Mouse (Mus musculus): ENCODE measurements around the gene Il1b. TPM values are rescaled to one million over a fixed set of nuclear protein-coding genes. Genes with fewer than 3 reads are reported as not detected.

Il1b gene
- polyA plus RNA-seq, 1 experiment, result 9.4 TPM

DNA sequence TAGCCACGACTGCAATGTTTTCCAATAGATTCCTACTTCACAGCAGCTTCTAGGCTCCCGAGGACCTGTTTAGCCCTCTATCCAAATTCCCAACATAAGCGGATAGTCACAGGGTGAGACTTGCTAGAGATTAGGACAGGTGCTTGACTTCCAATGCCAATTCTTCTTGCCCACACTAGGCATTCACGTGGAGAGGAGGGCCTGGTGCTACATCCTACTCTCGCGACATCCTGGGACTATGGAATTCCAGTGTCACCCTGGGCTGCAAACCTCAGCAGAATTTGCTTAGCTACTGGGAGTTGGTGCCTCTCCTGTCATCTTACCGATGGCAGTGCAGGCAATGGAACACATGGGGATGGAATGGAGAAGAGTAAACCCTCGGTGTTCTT lies 13.3 kb upstream of the Il1b start:
- H3K27ac ChIP-seq (replicated peaks; ENCODE audit: low read depth, low read length), result no peak overlapping the region
- no peak overlapping the region for H3K4me3 ChIP-seq (ENCODE audit: insufficient read depth, low read depth, low read length)
- H3K4me1 ChIP-seq (ENCODE audit: control insufficient read depth, insufficient read depth, insufficient read length, low read length), result no peaks in the 10 kb centered on the region

DNA sequence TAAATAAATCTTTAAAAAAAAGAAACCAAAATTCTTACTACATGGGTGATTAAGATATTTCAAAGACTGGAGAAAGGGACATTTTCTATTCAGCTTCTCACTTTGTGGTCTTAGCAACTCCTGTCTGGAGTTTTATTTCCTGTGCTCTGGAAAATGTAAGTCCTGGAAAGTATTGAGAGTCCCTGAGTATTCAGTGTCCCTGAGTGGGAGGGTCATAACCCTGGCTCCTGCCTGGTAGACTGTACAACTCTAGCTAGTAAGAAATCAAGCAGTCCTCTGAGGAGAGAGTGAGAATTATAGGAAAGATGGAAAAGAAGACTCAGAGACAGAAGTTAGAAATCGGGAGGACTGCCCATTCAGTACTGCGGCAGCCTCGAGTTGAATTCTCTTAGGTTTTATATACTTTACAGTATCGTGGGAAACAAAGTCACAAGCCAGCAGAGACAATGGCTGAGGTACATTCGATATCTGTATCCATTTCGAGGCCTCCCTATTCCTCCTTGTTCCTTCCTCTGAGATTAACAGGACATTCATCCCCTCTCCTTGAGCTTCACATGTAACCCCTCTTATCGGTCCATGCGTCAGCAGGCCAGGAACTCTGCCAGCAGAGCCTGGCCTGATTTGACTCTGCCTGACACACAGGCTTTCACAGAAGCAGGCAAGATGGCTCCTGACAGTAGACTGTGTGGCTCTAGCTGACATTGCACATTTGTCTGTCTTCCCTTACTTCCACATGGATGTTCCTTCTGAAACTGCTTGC lies 12.8 kb upstream of the Il1b start:
- Histone ChIP-seq H3K4me1 (ENCODE audit: control insufficient read depth, insufficient read depth, insufficient read length, low read length) (no peaks in the 10 kb centered on the region), H3K27ac (replicated peaks; ENCODE audit: low read depth, low read length) (no peak overlapping the region), H3K4me3 (ENCODE audit: insufficient read depth, low read depth, low read length) (no peak overlapping the region)

DNA sequence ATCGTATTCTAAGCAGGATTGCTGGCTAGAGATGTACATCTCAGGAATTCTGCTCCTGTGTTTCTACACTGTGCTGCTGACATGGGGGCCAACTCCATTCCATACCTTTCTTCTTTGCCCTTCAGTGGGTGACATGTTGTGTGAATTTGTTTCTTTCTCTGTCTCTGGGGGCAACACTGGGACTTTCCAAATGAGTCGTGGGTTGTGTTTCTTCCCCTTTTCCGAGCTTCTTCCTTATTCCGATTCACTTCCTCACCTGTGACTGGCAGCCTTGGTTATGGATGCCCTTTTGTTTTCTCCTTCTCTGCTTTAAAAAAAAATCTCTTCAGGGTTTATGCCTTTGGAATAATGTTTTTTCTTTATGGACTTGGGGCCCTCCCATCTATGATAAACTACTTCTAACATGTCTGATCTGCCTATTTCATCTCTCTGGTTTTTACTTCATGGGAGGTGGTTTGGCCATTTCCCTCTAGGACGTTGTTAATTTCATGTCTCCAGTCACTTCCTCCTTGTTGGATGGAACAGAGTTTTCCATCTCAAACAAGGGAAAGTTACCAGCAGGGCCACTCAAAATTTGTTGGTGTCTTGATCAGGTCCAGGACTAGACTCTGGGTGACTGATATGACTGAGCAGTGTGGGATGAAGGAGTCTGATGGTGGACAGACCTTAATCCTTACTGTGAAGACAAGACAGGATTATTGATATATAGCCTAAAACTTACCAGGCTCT lies 10.0 kb upstream of the Il1b start:
- Histone ChIP-seq H3K27ac (replicated peaks; ENCODE audit: low read depth, low read length) (peak overlapping the region; percentile 64), H3K4me3 (ENCODE audit: insufficient read depth, low read depth, low read length) (no peak overlapping the region), H3K4me1 (ENCODE audit: control insufficient read depth, insufficient read depth, insufficient read length, low read length) (no peaks in the 10 kb centered on the region)

DNA sequence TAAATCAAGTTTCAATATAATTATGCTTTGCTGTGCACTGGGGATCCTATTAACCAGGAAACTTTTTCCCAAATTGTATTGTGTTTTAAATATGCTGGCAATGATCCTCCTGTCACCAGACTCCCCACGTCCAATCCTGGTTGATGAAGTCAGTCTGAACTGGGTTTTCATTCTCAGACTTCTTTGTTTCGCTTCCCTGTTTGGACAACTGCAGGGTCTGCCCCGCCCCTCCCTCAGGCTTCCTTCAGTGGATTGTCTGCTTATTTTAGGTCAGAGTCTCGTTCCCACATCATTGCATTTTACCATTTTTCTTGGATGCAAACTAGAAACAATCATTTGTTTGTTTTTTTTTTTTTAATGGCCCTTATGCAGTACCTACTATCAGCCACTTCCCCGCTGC lies 9.3 kb upstream of the Il1b start:
- no peak overlapping the region for H3K4me3 ChIP-seq (ENCODE audit: insufficient read depth, low read depth, low read length)
- peak overlapping the region; percentile 64; the same call in 1 of the 2 replicates for H3K27ac ChIP-seq (replicated peaks; ENCODE audit: low read depth, low read length)
- no peaks in the 10 kb centered on the region for H3K4me1 ChIP-seq (ENCODE audit: control insufficient read depth, insufficient read depth, insufficient read length, low read length)

DNA sequence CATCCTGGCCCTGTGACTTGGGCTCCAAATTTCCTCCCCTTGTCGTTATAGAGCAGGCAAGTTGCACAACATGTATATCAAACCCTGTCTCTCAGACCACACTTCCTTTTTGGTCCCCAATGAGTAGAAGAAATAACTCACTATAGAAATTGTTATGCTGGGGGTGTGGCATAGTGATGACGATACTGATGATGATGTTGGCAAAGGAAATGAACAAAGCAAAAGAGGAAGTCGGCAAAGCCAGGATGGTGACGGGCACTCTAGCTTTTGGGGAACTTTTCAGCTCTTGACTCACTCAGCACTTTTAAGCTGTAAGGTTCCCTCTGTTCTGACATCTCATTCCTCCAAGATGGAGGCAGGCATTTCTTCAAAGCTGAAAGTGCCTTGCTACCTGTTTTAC lies 2.4 kb upstream of the Il1b start:
- Histone ChIP-seq H3K4me1 (ENCODE audit: control insufficient read depth, insufficient read depth, insufficient read length, low read length) (no peaks in the 10 kb centered on the region), H3K4me3 (ENCODE audit: insufficient read depth, low read depth, low read length) (no peak overlapping the region), H3K27ac (replicated peaks; ENCODE audit: low read depth, low read length) (peak overlapping the region; percentile 81)

DNA sequence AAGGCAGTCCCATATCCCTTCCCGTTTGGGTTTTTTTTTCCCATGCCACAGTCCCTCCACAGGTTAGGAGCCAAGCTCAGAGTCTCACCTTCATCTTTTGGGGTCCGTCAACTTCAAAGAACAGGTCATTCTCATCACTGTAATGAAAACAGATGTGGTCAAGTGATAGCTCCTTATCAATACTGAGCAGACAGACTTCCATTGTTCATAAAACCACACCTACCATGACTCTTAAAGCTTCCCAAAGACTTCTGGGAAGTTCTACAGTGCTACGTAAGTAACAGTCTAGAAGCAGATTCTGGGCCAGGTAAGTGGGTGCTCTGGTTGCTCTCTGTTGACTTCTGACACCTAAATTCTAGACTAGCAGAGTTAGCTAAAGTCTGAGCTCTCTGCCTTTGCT lies 1.3 kb downstream of the Il1b start:
- H3K27ac ChIP-seq (replicated peaks; ENCODE audit: low read depth, low read length), result no peak overlapping the region
- no peaks in the 10 kb centered on the region for H3K4me1 ChIP-seq (ENCODE audit: control insufficient read depth, insufficient read depth, insufficient read length, low read length)
- H3K4me3 ChIP-seq (ENCODE audit: insufficient read depth, low read depth, low read length), result no peak overlapping the region

DNA sequence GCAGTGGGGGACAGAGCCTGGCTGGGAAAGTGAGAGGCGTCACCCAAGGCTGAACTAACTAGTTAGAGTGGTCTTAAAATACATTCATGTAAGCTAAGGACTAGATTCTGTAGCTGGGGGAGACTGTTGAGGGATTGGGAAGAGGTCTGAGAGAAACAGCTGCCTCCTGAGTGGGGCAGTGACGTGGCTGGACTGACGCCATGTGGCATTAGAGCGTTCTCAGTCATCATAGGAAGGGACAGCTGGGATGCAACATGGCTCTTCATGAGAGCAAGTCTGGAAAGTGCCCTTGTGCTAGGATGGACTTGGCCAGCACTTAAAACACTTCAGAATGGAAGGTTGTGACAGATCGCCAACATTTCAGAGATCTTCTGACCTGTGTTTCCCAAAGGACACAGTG lies 2.1 kb downstream of the Il1b start:
- no peak overlapping the region for H3K4me3 ChIP-seq (ENCODE audit: insufficient read depth, low read depth, low read length)
- H3K27ac ChIP-seq (replicated peaks; ENCODE audit: low read depth, low read length), result no peak overlapping the region
- H3K4me1 ChIP-seq (ENCODE audit: control insufficient read depth, insufficient read depth, insufficient read length, low read length), result no peaks in the 10 kb centered on the region

DNA sequence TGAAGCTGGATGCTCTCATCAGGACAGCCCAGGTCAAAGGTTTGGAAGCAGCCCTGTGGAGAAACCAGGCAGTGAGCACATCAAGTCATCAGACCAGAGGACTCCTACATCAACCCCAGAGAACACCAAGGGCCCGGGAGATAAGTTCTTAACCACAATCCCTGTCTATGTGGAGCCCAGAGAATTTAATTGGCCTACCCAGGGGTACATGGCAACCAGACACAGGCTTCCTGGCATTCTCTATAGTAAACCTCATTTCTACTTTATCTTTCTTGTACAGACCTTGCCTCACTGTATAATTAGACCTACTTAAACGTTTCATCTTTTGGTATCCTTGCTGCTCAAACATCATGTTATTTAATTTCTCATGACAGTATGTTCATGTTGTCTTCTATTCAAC lies 2.8 kb downstream of the Il1b start:
- Histone ChIP-seq H3K27ac (replicated peaks; ENCODE audit: low read depth, low read length) (no peak overlapping the region), H3K4me1 (ENCODE audit: control insufficient read depth, insufficient read depth, insufficient read length, low read length) (no peaks in the 10 kb centered on the region), H3K4me3 (ENCODE audit: insufficient read depth, low read depth, low read length) (no peak overlapping the region)

DNA sequence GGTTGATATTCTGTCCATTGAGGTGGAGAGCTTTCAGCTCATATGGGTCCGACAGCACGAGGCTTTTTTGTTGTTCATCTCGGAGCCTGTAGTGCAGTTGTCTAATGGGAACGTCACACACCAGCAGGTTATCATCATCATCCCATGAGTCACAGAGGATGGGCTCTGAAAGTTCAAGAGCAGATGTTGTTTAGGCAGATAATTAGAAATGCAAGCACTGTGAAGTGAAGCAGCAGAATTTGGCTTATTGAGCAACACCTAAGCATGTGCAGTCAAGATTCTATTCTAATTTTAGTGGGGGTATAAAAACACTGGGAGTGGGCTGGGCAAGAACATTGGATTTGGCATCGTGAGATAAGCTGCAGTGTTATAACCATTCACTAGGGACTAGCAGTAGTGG lies 3.7 kb downstream of the Il1b start:
- no peak overlapping the region for H3K27ac ChIP-seq (replicated peaks; ENCODE audit: low read depth, low read length)

DNA sequence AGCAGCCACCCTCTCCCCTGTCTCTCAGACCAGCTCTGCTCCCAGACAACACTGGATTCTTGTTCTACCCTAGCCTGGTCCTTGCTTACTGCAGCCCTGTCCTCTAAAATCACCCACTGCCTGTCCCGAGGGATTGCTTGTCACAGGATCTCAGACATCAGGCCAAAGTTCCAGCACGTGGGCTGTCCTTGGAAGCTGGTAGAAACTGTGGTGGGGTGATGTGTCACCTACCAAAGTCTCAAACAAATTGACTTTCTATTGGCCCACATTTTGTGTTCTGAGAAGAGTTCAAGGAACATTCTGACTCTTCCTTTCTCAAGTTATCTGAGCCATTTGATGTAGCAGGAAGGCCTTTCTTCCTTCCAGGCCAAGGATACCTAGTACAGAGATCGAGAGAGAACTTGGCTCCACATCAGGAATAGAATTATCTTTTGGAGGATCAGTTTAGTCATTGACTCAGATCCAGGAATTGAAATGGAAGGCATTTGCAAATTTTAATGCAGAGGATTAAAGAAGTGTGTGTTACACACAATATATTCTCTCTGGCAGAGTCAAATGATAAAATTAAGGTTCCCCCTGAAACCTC lies 9.9 kb downstream of the Il1b start:
- H3K4me3 ChIP-seq (ENCODE audit: insufficient read depth, low read depth, low read length), result no peak overlapping the region
- no peak overlapping the region for H3K27ac ChIP-seq (replicated peaks; ENCODE audit: low read depth, low read length)
- H3K4me1 ChIP-seq (ENCODE audit: control insufficient read depth, insufficient read depth, insufficient read length, low read length), result peaks cover 6% of the 10 kb centered on the region; the same call in 1 of the 2 replicates

More for the DNA sequence above, 3.7 kb downstream of the Il1b start:
- no peak overlapping the region for H3K4me3 ChIP-seq (ENCODE audit: insufficient read depth, low read depth, low read length)
- H3K4me1 ChIP-seq (ENCODE audit: control insufficient read depth, insufficient read depth, insufficient read length, low read length), result no peaks in the 10 kb centered on the region

DNA sequence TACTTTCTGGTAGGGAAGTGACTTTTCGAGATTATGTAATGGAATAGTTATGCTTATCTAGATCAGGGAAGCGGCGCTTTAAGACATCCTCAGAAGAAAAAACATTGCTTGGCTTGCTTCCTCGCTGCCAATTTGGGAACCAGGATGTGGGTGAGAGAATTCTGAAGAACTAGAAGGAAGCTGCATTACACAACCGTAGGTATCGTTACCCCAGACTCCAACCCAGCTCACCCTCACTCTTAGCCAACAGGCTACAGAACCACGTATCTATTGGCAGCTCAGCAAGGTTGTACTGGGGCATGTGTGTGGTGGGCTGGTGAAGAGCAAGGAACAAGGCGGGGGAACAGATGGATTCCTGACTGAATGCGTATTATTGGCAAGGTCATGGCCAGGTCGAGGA lies 10.7 kb downstream of the Il1b start:
- Histone ChIP-seq H3K4me1 (ENCODE audit: control insufficient read depth, insufficient read depth, insufficient read length, low read length) (peaks cover 6% of the 10 kb centered on the region; the same call in 1 of the 2 replicates), H3K27ac (replicated peaks; ENCODE audit: low read depth, low read length) (no peak overlapping the region), H3K4me3 (ENCODE audit: insufficient read depth, low read depth, low read length) (no peak overlapping the region)

DNA sequence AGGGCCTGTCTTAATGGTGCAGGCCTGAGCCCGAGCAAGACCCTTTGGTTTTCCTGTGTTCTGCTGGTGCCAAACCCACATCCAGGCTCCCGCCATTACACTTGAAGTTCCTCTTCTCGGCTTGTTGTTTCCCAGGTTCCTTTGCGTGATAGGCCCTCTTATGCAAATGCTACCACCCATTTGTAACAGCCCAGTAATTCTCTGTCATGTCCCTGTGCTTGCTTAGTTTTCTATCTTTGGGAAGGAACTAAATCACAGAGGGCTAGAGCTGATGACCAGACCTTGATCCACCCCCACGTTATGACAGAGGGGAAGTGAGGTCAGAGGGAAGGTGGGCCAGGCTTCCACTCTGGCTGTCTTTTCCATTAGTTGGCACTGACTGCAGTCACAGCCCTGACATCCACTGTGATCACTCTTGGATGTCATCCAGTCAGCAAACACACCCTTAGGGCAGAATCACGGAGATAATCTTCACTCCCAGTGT lies 32.8 kb downstream of the Il1b start:
- Histone ChIP-seq H3K4me1 (ENCODE audit: control insufficient read depth, insufficient read depth, insufficient read length, low read length) (no peaks in the 10 kb centered on the region), H3K4me3 (ENCODE audit: insufficient read depth, low read depth, low read length) (no peak overlapping the region), H3K27ac (replicated peaks; ENCODE audit: low read depth, low read length) (no peak overlapping the region)

DNA sequence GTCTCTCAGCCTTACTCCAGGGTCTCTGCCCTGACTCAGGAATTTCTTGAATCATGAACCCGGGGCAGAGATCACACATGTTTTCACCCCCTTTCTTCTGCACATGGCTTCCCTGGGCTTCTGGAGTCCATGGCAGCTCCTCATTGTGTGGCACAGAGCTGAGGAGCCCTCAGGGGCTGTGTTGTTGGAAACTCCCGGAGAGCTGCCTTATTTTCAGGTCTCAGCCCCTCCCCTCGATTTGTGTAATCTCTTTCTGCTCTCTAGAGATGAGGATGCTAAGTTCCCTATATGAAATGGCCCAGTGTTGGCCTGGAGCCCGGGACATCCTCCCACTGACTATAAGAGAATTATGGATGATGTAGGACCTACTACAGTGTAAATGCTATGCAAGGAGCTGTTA lies 37.5 kb downstream of the Il1b start:
- no peaks in the 10 kb centered on the region; the same call in 1 of the 2 replicates for H3K4me1 ChIP-seq (ENCODE audit: control insufficient read depth, insufficient read depth, insufficient read length, low read length)
- H3K4me3 ChIP-seq (ENCODE audit: insufficient read depth, low read depth, low read length), result no peak overlapping the region
- no peak overlapping the region for H3K27ac ChIP-seq (replicated peaks; ENCODE audit: low read depth, low read length)

DNA sequence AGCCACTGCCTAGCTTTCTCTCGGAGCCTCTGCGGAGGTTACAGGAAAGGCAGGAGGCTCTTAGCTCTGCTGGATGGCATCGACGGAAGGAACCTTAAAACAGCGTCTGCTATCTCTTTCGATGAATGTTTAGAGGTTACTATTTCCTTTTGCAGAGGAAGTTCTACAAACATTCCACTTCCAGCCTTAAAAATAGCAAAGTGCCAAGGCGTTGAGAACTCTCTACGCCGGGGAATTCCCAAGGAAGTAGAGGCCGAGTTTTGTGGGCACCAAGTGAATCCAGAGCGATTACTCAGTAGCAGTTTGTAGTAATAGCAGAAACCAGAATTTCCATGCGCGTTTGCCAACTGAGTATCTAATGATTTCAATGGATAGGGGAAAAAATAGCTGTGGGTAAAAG lies 40.4 kb downstream of the Il1b start:
- Histone ChIP-seq H3K4me3 (ENCODE audit: insufficient read depth, low read depth, low read length) (no peak overlapping the region), H3K4me1 (ENCODE audit: control insufficient read depth, insufficient read depth, insufficient read length, low read length) (no peaks in the 10 kb centered on the region; the same call in 1 of the 2 replicates), H3K27ac (replicated peaks; ENCODE audit: low read depth, low read length) (no peak overlapping the region)

DNA sequence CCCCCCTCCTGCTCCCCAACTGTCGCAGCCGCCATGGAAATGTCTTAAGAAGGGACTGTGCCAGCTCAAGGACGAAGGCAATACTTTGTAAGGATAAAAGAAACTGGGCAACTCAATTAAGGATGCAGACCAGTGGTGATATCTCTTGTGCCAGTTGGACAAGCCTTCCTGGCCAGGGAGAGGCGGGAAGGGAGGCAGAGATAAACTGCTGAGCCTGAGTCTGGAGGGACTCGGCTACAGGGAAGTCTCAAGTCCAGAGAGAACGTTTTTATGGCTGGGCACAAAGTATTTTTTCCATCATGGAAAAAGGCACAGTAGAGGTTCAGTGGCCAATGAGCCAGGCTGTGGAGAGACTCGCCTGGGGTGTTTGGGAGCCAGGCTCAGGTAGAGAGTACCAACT lies 40.9 kb downstream of the Il1b start:
- Histone ChIP-seq H3K4me1 (ENCODE audit: control insufficient read depth, insufficient read depth, insufficient read length, low read length) (no peaks in the 10 kb centered on the region; the same call in 1 of the 2 replicates), H3K4me3 (ENCODE audit: insufficient read depth, low read depth, low read length) (no peak overlapping the region), H3K27ac (replicated peaks; ENCODE audit: low read depth, low read length) (no peak overlapping the region)

Data from brown adipose tissue, adult 24 weeks (tissue).